Comparison of ENCODE assay signal across 16 mouse cellular contexts in the genomic region with DNA sequence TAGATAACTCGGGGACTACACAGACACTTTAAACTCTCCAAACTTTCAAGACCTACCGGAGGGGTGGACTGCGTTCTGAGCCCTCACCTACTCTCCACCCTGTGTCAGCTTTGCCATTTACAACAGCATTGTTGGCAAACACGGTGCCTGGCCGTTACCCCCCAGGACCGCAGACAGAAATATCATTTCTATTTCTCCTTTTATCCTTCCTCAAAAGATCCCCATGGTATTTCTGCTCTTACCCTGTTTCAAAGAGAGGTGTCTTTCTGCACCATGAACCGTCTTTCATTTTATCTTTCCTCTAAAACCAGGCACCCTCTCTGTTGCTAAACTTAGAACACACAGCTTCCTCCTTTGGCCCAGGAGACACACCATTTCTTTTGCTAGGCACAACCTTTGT.
A peak's percentile ranks its signal among the peaks of the same experiment; 100 is the strongest.
DNase-seq lines count a peak whose midpoint lies in the region; ATAC-seq and TF ChIP-seq lines count a peak whose summit lies in the region.
"Had no signal": no experiment of that assay in that cellular context is flagged by ENCODE, and none has a peak within 500 bp of the region (broad histone marks: within the 10 kb centered on the region; RNA-seq: fewer than 3 reads in every experiment).

No protein-coding gene starts in this region.

- H3K4me2 ChIP-seq in heart, embryonic 11.5 days: peak overlapping the region; percentile 2; the same call in 1 of the 2 replicates
- no peak overlapping the region for H3K4me2 ChIP-seq in liver, embryonic 13.5 days
- H3K4me2 ChIP-seq: embryonic facial prominence, embryonic 12.5 days; kidney, embryonic 15.5 days; limb, embryonic 13.5 days; lung, embryonic 15.5 days had no signal

- no peak overlapping the region for H3K9ac ChIP-seq in heart, embryonic 11.5 days (ENCODE audit: low read depth, low read length)
- H3K9ac ChIP-seq in liver, embryonic 13.5 days: no peak overlapping the region
- H3K9ac ChIP-seq: embryonic facial prominence, embryonic 12.5 days; kidney, embryonic 15.5 days; limb, embryonic 13.5 days; lung, embryonic 15.5 days had no signal

- 51% methylated on average over 7 of the region's 7 CpGs for WGBS in heart, embryonic 11.5 days (ENCODE audit: insufficient replicate concordance)
- 6% methylated on average over 7 of the region's 7 CpGs for WGBS in spleen, adult 2 months
- WGBS in liver, embryonic 13.5 days (ENCODE audit: insufficient replicate concordance): 16% methylated on average over 7 of the region's 7 CpGs

- no peak for TF ChIP-seq CTCF in spleen, adult 2 months (IDR thresholded peaks at IDR 0.05; ENCODE audit: extremely low read depth, insufficient read depth, insufficient read length, insufficient replicate concordance)

- no peak for TF ChIP-seq POLR2A in spleen, adult 2 months (IDR thresholded peaks at IDR 0.05; ENCODE audit: low read depth, low read length)

- H3K36me3 ChIP-seq in heart, embryonic 11.5 days (ENCODE audit: control insufficient read depth, insufficient read depth, low read length): no peaks in the 10 kb centered on the region
- H3K36me3 ChIP-seq in spleen, adult 2 months (ENCODE audit: control insufficient read depth, insufficient read depth, low read length): no peaks in the 10 kb centered on the region
- H3K36me3 ChIP-seq in liver, embryonic 13.5 days: no peaks in the 10 kb centered on the region
- no peaks in the 10 kb centered on the region for H3K36me3 ChIP-seq in splenic B cell, adult 2 months (ENCODE audit: control insufficient read depth, insufficient read depth, low read length, poor library complexity, severe bottlenecking)
- H3K36me3 ChIP-seq: embryonic facial prominence, embryonic 12.5 days; hindbrain, embryonic 10.5 days; kidney, embryonic 15.5 days; limb, embryonic 13.5 days; lung, embryonic 15.5 days had no signal

- H3K4me1 ChIP-seq in heart, embryonic 11.5 days (ENCODE audit: control insufficient read depth, insufficient read depth, low read length): 0 out of 2 replicates have a peak, but pooled peaks cover 6% of the 10 kb centered on the region
- peaks cover 10% of the 10 kb centered on the region for H3K4me1 ChIP-seq in spleen, adult 2 months (ENCODE audit: control insufficient read depth, insufficient read depth, insufficient read length)
- H3K4me1 ChIP-seq in liver, embryonic 13.5 days (replicated peaks): peaks cover 16% of the 10 kb centered on the region; the same call in 1 of the 2 replicates
- H3K4me1 ChIP-seq: embryonic facial prominence, embryonic 12.5 days; kidney, embryonic 15.5 days; lung, embryonic 15.5 days had no signal

- no peak overlapping the region for H3K4me3 ChIP-seq in heart, embryonic 11.5 days (ENCODE audit: low read depth, low read length)
- H3K4me3 ChIP-seq in spleen, adult 2 months (ENCODE audit: extremely low read depth, insufficient read depth, insufficient read length): no peak overlapping the region
- H3K4me3 ChIP-seq in liver, embryonic 13.5 days (replicated peaks): no peak overlapping the region
- H3K4me3 ChIP-seq: embryonic facial prominence, embryonic 12.5 days; hindbrain, embryonic 10.5 days; kidney, embryonic 15.5 days; limb, embryonic 13.5 days; lung, embryonic 15.5 days had no signal

- no peak for DNase-seq in heart, postnatal 10 days
- DNase-seq in spleen, adult 2 months (ENCODE audit: low read depth in 1 of 2, low spot score in 2 of 2): no peak
- no peak for DNase-seq in spleen, postnatal 10 days (ENCODE audit: low spot score in 2 of 2)
- DNase-seq in liver, embryonic 13.5 days: no peak
- peak; percentile 26 for DNase-seq in splenic B cell, adult 2 months (ENCODE audit: low read depth, low spot score)
- DNase-seq in gastrocnemius, postnatal 14 days: no peak
- no peak for DNase-seq in T-cell, adult 2 months (ENCODE audit: low spot score)
- DNase-seq: cerebellum, adult 11 months; gastrocnemius, postnatal 10 days; right cerebral cortex, postnatal 14 days had no signal

- ATAC-seq in heart, embryonic 11.5 days (replicated peaks; ENCODE audit: insufficient number of reproducible peaks, low FRiP score, low TSS enrichment): no peak
- no peak for ATAC-seq in liver, embryonic 13.5 days (ENCODE audit: low read depth)

- no peaks in the 10 kb centered on the region for H3K9me3 ChIP-seq in heart, embryonic 11.5 days (replicated peaks; ENCODE audit: control insufficient read depth, low read length)
- no peaks in the 10 kb centered on the region for H3K9me3 ChIP-seq in liver, embryonic 13.5 days (replicated peaks)
- H3K9me3 ChIP-seq: embryonic facial prominence, embryonic 12.5 days; hindbrain, embryonic 10.5 days; kidney, embryonic 15.5 days; limb, embryonic 13.5 days; lung, embryonic 15.5 days had no signal

- H3K27me3 ChIP-seq in heart, embryonic 11.5 days (ENCODE audit: control insufficient read depth, insufficient read depth, low read length): no peaks in the 10 kb centered on the region
- no peaks in the 10 kb centered on the region for H3K27me3 ChIP-seq in spleen, adult 2 months (ENCODE audit: control insufficient read depth, insufficient read depth, low read length)
- H3K27me3 ChIP-seq in liver, embryonic 13.5 days: no peaks in the 10 kb centered on the region
- no peaks in the 10 kb centered on the region for H3K27me3 ChIP-seq in splenic B cell, adult 2 months (ENCODE audit: control insufficient read depth, insufficient read depth, low read length, poor library complexity, severe bottlenecking)
- H3K27me3 ChIP-seq: embryonic facial prominence, embryonic 12.5 days; kidney, embryonic 15.5 days; limb, embryonic 13.5 days had no signal

- no peak overlapping the region for H3K27ac ChIP-seq in heart, embryonic 11.5 days (ENCODE audit: low read depth, low read length)
- H3K27ac ChIP-seq in spleen, adult 2 months (ENCODE audit: insufficient read depth, low read length): peak overlapping the region; percentile 43
- H3K27ac ChIP-seq in liver, embryonic 13.5 days: peak overlapping the region; percentile 48; the same call in 1 of the 2 replicates
- H3K27ac ChIP-seq: embryonic facial prominence, embryonic 12.5 days; hindbrain, embryonic 10.5 days; kidney, embryonic 15.5 days; limb, embryonic 13.5 days; lung, embryonic 15.5 days had no signal

- intact Hi-C loops in heart, postnatal 10 days (cut with DNase I): no loop called here
- intact Hi-C loops in gastrocnemius, postnatal 14 days (cut with DNase I; ENCODE audit: low total_unique reads): no loop called here
